Mouse (Mus musculus): Measurements from ENCODE around the gene 2610318N02Rik. TPM values are rescaled to one million over a fixed set of nuclear protein-coding genes. Genes with fewer than 3 reads are reported as not detected.

Gene 2610318N02Rik
- 6.1 TPM for total RNA-seq (2023)

DNA sequence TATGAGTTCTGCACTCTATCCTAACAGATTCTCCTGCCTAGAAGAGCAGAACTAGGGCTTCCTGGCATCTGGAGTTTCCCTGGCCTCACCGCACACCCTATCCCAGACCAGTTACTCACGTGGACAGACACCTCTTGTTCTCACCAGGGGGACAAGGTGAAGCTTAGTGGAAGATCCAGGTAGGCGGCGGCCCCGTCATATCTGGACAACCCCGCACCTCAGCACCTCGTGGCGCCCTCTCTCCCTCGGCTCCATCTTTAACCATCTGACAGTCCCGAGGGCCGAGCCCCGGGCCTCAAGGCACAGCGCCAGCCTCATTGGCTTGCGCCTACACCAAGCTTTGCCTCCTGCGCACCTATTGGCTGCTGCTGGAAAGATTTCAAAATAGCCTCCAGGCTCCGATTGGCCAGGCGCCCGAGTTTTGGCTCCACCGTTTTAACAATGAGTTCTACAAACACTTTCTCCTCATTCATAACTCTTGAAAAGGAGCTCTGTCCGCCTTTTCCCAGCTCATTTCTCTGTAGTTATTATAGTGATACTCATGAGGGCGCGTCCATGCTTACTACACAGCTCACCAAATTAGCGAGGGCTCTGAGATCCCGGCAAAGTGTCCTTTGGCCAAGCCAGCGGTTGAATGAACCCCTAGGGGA, at the start of gene 2610318N02Rik:
Gene 2610318N02Rik (minus strand): TSS at position 297 of the 650 bp plus-strand sequence.

DNA sequence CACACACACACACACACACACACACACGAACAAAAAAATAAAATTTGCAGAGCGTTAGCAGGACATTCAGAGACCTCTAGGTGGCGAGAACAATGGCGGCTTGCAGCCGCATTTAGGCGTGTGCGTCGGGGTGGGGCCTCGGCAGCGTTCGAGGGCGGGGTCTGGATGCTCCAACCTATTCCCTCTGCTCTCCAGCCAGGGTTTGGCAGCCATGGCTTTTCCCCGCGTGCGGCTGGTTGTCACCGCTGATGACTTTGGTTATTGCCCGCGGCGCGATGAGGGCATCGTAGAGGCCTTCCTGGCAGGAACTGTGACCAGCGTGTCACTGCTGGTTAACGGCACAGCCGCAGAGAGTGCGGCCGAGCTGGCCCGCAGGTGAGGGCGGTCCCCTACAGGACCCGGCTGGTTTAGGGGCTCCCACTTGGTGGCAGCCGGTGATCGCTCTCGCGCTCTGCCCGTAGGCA, 21.8 kb upstream of the 2610318N02Rik start, which contains the start of gene Ccdc116:
Gene Ccdc116 (minus strand): TSS at position 458 of the 464 bp plus-strand sequence.

DNA sequence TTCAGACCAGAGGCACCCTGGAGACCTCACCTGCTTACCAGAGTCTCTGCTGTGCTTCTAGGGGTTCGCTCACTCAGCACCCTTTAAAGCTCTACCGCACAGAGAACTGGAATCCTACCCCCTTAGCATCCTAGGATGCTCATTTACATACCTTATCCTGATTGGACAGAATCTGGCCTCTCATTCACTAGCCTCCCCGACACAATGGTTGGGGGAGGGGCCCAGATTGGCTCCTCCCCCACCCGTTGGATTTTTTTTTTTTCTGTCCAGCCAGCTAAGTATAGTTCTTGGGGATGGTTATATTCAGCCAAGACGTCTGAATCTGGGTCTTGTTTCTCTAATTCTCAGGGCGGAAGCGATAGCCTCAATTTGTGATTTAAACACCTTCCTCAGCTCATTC, 19.4 kb upstream of the 2610318N02Rik start, which contains the start of gene Ydjc:
Gene Ydjc (plus strand): TSS at position 283 of the 400 bp plus-strand sequence.

DNA sequence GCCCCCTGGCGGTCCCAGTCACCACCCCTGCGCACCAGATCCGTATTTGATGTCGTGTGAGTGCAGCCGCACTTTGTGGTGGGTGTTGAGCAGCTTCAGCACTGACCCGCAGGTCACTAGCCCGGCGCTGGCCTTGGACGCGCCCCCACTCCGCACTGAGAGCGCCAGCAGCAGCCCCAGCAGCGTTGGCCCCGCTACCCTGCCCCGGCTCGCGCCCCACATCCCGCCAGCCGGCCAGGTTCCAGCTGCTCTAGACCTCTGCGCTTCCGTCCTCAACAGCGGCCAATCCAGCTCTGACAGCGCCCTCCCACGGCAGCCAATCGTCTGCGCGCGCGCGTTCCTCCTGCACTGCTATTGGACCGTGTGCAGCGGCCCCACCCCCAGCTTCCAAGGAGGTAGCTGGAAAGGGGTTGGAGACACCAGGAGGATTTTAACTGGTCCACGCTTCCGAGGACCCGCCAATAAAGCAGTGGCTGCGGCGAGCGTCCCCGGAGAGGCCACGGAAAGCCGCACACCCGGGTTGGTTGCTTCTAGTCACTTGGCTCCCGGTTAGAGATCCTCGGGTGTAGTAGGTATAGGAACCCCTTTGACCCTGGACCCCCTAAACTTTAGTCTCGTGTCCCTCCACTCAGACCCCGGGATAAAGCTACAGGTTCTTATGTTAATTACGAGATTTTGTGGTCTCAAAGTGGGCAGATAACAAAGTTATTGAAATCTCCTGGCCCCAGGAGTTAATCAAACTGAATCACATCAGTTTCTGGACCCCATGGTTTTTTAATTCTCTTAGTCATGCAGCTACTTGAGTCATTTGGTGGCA, 7.3 kb upstream of the 2610318N02Rik start, which contains the start of gene Sdf2l1:
Gene Sdf2l1 (minus strand): TSS at position 295 of the 817 bp plus-strand sequence.

DNA sequence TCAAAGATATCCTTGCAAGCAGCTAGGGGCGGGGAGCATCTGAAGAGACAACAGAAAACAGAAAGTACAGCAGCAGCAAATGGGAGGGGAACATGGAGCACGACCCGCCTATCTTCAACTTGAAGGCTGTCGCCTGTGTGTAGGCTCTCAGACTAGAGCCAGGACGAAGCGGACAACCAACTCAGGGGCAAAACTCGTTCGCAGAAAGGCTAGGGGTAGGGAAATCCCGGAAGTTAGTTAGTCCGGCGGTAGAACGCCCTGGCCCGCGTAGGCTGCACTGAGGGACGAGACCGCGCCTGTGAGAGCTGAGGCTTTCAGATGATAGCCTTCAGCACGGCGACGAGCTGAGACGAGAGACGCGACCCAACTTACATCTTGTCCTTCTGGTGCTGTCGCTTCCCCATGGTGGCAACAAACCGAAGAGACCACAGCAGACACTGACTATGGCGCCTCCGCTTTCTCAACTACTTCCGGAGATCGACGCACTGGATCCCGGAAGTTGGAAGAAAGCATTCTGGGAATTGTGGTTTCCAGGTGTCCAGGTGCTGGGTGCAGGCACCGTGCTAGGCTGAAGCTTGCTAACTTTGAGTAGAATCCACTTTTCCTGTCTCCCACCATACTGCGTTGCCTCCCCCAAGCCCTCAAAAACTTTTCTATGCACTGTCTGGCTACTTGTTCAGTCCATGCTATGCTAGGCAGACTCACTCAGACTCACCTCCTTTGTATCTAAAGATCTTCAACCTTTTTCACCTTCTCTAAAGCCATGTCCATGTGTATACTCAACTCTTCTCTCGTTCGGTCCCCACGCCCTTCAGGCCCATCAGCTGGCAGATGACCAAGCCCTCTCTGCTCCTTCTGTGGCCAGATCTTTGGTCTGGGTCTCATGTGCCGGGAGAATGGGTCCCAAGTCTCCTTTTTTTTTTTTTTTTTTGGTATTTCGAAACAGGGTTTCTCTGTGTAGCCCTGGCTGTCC, 13.9 kb downstream of the 2610318N02Rik start, which contains the start of gene Ppil2:
Gene Ppil2 (minus strand): TSS at position 487 of the 973 bp plus-strand sequence.

DNA sequence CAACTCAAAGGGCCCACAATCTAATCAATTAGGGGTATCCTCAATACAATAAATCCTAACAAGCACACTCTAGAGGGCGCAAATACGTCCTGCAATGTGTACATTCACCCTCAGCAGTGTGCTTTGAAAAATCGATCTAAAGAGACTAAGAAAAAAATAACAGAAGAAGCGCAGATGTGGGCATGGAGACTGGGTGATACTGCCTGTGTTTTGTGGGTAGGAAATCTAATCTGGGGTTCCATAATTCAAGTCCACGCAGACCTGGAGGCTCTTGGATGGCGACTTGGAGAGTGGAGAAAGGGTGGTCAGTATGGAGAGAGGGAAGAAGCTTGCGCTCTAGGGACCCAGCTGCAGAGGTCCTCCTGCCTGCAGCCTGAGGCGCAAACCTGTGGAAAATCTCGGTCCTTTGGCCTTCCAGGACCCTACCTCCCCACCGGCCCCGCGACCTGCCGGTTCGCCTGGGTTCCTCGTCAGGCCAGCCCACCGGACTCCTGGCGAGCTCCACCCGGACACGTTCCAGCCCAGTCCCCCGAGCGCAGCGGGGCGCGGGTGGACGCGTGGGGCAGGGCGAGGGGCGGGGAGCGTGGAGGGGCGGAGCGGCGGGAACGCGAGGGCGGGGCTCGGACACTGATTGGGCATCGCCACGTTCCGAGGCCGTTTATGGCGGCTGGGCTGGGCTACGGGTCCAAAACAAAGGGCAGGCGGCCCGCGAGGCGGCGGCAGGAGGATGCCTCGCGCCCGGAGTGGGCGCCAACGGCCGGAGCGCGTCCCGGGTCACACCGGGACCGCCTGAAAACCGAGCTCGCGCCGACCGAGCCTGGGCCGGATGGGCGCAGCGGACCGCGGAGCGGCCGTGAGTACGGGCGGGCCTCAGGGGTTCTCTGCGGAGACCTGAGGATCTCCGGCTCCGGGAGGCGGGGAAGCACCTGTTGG, 55.2 kb downstream of the 2610318N02Rik start, which contains the start of gene Ypel1:
Gene Ypel1 (plus strand): TSS at position 186 of the 933 bp plus-strand sequence.

Other genes starting within 250 kb of the 2610318N02Rik start
- 25.4 TPM for gene Ppm1f, start 228.7 kb downstream of the 2610318N02Rik start, total RNA-seq (2023)
- 163 TPM for gene Mapk1, start 141.8 kb downstream of the 2610318N02Rik start, total RNA-seq (2023)
- 1.4 TPM for gene Ypel1, start 55.5 kb downstream of the 2610318N02Rik start, total RNA-seq (2023)
- 125 TPM for gene Ppil2, start 13.9 kb downstream of the 2610318N02Rik start, total RNA-seq (2023)
- gene Sdf2l1, start 7.2 kb upstream of the 2610318N02Rik start, total RNA-seq (2023) = 14.4 TPM
- gene Ydjc, start 19.5 kb upstream of the 2610318N02Rik start, total RNA-seq (2023) = 5.9 TPM
- 0.89 TPM for gene Ccdc116, start 22.1 kb upstream of the 2610318N02Rik start, total RNA-seq (2023)
- gene Ube2l3, start 77.5 kb upstream of the 2610318N02Rik start, total RNA-seq (2023) = 95.6 TPM
- 0.37 TPM for gene Rimbp3, start 83.4 kb upstream of the 2610318N02Rik start, total RNA-seq (2023)
- gene Hic2, start 108.4 kb upstream of the 2610318N02Rik start, total RNA-seq (2023) = 5.5 TPM
- gene Tmem191c, start 150.9 kb upstream of the 2610318N02Rik start, total RNA-seq (2023) = 26.1 TPM
- not detected for gene Serpind1, start 206.2 kb upstream of the 2610318N02Rik start, total RNA-seq (2023)

Measured in CD8-positive naive resting alpha-beta T cell, adult 57 days (primary cell).